Comparison of ENCODE assay signal across 15 mouse cellular contexts in genomic region chr2:80374892-80375291, GRCm38 (mm10).
"Had no signal": no experiment of that assay in that cellular context is flagged by ENCODE, and none has a peak within 500 bp of the region (broad histone marks: within the 10 kb centered on the region; RNA-seq: fewer than 3 reads in every experiment).

No protein-coding gene starts in this region.

- H3K4me1 ChIP-seq: neural tube, embryonic 15.5 days; stomach, embryonic 15.5 days had no signal

- H3K27ac ChIP-seq: neural tube, embryonic 15.5 days; stomach, embryonic 15.5 days; stomach, postnatal 0 days had no signal

- DNase-seq: retina, postnatal 1 day; right cerebral cortex, adult 18-20 months; right cerebral cortex, postnatal 14 days; right cerebral cortex, postnatal 25 days; right cerebral cortex, postnatal 4 days; spleen, adult 18-20 months; thymus, adult 18-20 months; thymus, adult 2 months; thymus, postnatal 14 days; thymus, postnatal 25 days; thymus, postnatal 36 days; thymus, postnatal 4 days had no signal

- H3K36me3 ChIP-seq: neural tube, embryonic 15.5 days; stomach, embryonic 15.5 days had no signal

- H3K27me3 ChIP-seq: neural tube, embryonic 15.5 days; stomach, embryonic 15.5 days had no signal

- H3K9ac ChIP-seq: neural tube, embryonic 15.5 days; stomach, embryonic 15.5 days had no signal

- H3K4me2 ChIP-seq: neural tube, embryonic 15.5 days; stomach, embryonic 15.5 days had no signal

- H3K4me3 ChIP-seq: neural tube, embryonic 15.5 days; stomach, embryonic 15.5 days had no signal

- H3K9me3 ChIP-seq: neural tube, embryonic 15.5 days; stomach, embryonic 15.5 days had no signal
